ENCODE assay signal across 14 mouse cellular contexts in the genomic region with DNA sequence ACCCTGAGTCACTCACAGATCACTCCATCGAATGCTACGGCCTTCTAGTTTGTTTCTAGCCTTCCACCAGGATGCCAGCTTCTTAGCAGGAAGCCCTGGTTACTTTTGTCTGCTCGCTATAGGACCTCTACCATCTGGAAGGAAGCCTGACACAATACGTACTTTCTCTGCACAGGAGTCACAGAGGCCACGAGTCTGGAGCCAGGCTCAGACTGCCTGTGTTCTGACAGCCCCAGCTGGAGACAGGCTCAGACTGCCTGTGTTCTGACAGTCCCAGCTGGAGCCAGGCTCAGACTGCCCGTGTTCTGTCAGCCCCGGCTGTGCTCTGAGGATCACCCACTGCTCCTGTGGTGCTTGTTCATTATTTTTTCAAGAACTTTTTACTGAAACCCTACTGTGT. TPM values are rescaled to one million over a fixed set of nuclear protein-coding genes. Genes with fewer than 3 reads are reported as not detected.
DNase-seq lines count a peak whose midpoint lies in the region; ATAC-seq and TF ChIP-seq lines count a peak whose summit lies in the region.
"Had no signal": no experiment of that assay in that cellular context is flagged by ENCODE, and none has a peak within 500 bp of the region (broad histone marks: within the 10 kb centered on the region; RNA-seq: fewer than 3 reads in every experiment).

No protein-coding gene starts in this region.

- DNase-seq in heart, postnatal 14 days, result peak; percentile 18 to 36
- DNase-seq in midbrain, embryonic 11.5 days (ENCODE audit: low spot score, missing footprints), result no peak
- DNase-seq in hindbrain, embryonic 14.5 days (ENCODE audit: low spot score), result no peak
- no peak for DNase-seq in stomach, postnatal 0 days (ENCODE audit: low spot score)
- no peak for DNase-seq in layer of hippocampus, adult 9-11 months
- DNase-seq: cerebellum, adult 9-11 months; right cerebral cortex, postnatal 25 days had no signal

- TF ChIP-seq CTCF in stomach, postnatal 0 days (IDR thresholded peaks at IDR 0.05; ENCODE audit: low read depth), result no peak

- H3K9ac ChIP-seq in heart, embryonic 11.5 days (ENCODE audit: low read depth, low read length), result no peak overlapping the region
- H3K9ac ChIP-seq in midbrain, embryonic 11.5 days (ENCODE audit: low read length), result no peak overlapping the region
- H3K9ac ChIP-seq in midbrain, embryonic 15.5 days, result no peak overlapping the region
- H3K9ac ChIP-seq in hindbrain, embryonic 14.5 days, result no peak overlapping the region
- H3K9ac ChIP-seq in stomach, postnatal 0 days (ENCODE audit: low read length), result no peak overlapping the region
- H3K9ac ChIP-seq: liver, embryonic 14.5 days; neural tube, embryonic 12.5 days had no signal

- no peaks in the 10 kb centered on the region for H3K27me3 ChIP-seq in heart, embryonic 11.5 days (ENCODE audit: control insufficient read depth, insufficient read depth, low read length)
- H3K27me3 ChIP-seq in midbrain, embryonic 11.5 days (ENCODE audit: control insufficient read depth, insufficient read depth, low read length), result no peaks in the 10 kb centered on the region
- no peaks in the 10 kb centered on the region for H3K27me3 ChIP-seq in midbrain, embryonic 15.5 days (replicated peaks)
- H3K27me3 ChIP-seq in hindbrain, embryonic 14.5 days (ENCODE audit: control insufficient read depth, insufficient read depth, low read length), result no peaks in the 10 kb centered on the region
- H3K27me3 ChIP-seq in stomach, postnatal 0 days (ENCODE audit: control insufficient read depth, insufficient read depth, low read length), result no peaks in the 10 kb centered on the region
- H3K27me3 ChIP-seq: neural tube, embryonic 12.5 days had no signal

- WGBS in heart, embryonic 11.5 days (ENCODE audit: insufficient replicate concordance), result 39% methylated on average over 7 of the region's 7 CpGs
- WGBS in midbrain, embryonic 11.5 days, result 25% methylated on average over 7 of the region's 7 CpGs
- WGBS in midbrain, embryonic 15.5 days, result 24% methylated on average over 7 of the region's 7 CpGs
- 13% methylated on average over 7 of the region's 7 CpGs for WGBS in hindbrain, embryonic 14.5 days
- 43% methylated on average over 7 of the region's 7 CpGs for WGBS in stomach, postnatal 0 days

- H3K9me3 ChIP-seq in heart, embryonic 11.5 days (replicated peaks; ENCODE audit: control insufficient read depth, low read length), result no peaks in the 10 kb centered on the region
- H3K9me3 ChIP-seq in midbrain, embryonic 11.5 days (ENCODE audit: control insufficient read depth, low read length), result no peaks in the 10 kb centered on the region
- no peaks in the 10 kb centered on the region for H3K9me3 ChIP-seq in midbrain, embryonic 15.5 days
- no peaks in the 10 kb centered on the region for H3K9me3 ChIP-seq in hindbrain, embryonic 14.5 days (ENCODE audit: control insufficient read depth, low read length)
- no peaks in the 10 kb centered on the region for H3K9me3 ChIP-seq in stomach, postnatal 0 days (ENCODE audit: control insufficient read depth, low read length)
- H3K9me3 ChIP-seq: neural tube, embryonic 12.5 days had no signal

- no peak for TF ChIP-seq EP300 in stomach, postnatal 0 days (optimal IDR thresholded peaks at IDR 0.05)

- no peaks in the 10 kb centered on the region for H3K36me3 ChIP-seq in heart, embryonic 11.5 days (ENCODE audit: control insufficient read depth, insufficient read depth, low read length)
- H3K36me3 ChIP-seq in midbrain, embryonic 11.5 days (ENCODE audit: control insufficient read depth, insufficient read depth, low read length), result no peaks in the 10 kb centered on the region
- no peaks in the 10 kb centered on the region for H3K36me3 ChIP-seq in midbrain, embryonic 15.5 days (replicated peaks)
- H3K36me3 ChIP-seq in hindbrain, embryonic 14.5 days (replicated peaks; ENCODE audit: control insufficient read depth, insufficient read depth), result no peaks in the 10 kb centered on the region
- H3K36me3 ChIP-seq in stomach, postnatal 0 days (ENCODE audit: control insufficient read depth, insufficient read depth, low read length), result no peaks in the 10 kb centered on the region
- H3K36me3 ChIP-seq: neural tube, embryonic 12.5 days had no signal

- ATAC-seq in heart, embryonic 11.5 days (replicated peaks; ENCODE audit: insufficient number of reproducible peaks, low FRiP score, low TSS enrichment), result no peak
- ATAC-seq in midbrain, embryonic 11.5 days (ENCODE audit: low FRiP score), result peak; percentile 52; the same call in 1 of the 2 replicates
- ATAC-seq in midbrain, embryonic 15.5 days (replicated peaks), result no peak
- peak; percentile 85; the same call in 1 of the 2 replicates for ATAC-seq in hindbrain, embryonic 14.5 days (ENCODE audit: low FRiP score)
- ATAC-seq in stomach, postnatal 0 days (ENCODE audit: low FRiP score, low TSS enrichment), result 0 out of 2 replicates have a peak, but pooled peaks have one; percentile 41
- ATAC-seq: activated CD4-positive, CD25-positive, alpha-beta regulatory T cell, adult 4 months had no signal

- H3K4me2 ChIP-seq in heart, embryonic 11.5 days, result no peak overlapping the region
- no peak overlapping the region for H3K4me2 ChIP-seq in midbrain, embryonic 11.5 days
- no peak overlapping the region for H3K4me2 ChIP-seq in midbrain, embryonic 15.5 days
- no peak overlapping the region for H3K4me2 ChIP-seq in hindbrain, embryonic 14.5 days (replicated peaks)
- H3K4me2 ChIP-seq in stomach, postnatal 0 days (replicated peaks; ENCODE audit: low read depth), result no peak overlapping the region
- H3K4me2 ChIP-seq: neural tube, embryonic 12.5 days had no signal

- peaks cover 4% of the 10 kb centered on the region; the same call in 1 of the 2 replicates for H3K4me1 ChIP-seq in heart, embryonic 11.5 days (ENCODE audit: control insufficient read depth, insufficient read depth, low read length)
- H3K4me1 ChIP-seq in midbrain, embryonic 11.5 days (ENCODE audit: control insufficient read depth, insufficient read depth, low read length), result peaks cover 18% of the 10 kb centered on the region
- no peaks in the 10 kb centered on the region; the same call in 1 of the 2 replicates for H3K4me1 ChIP-seq in midbrain, embryonic 15.5 days
- H3K4me1 ChIP-seq in hindbrain, embryonic 14.5 days (replicated peaks; ENCODE audit: control insufficient read depth, insufficient read depth, low read length), result peaks cover 4% of the 10 kb centered on the region; the same call in 1 of the 2 replicates
- H3K4me1 ChIP-seq in stomach, postnatal 0 days (replicated peaks; ENCODE audit: control insufficient read depth, insufficient read depth), result no peaks in the 10 kb centered on the region; the same call in 1 of the 2 replicates

- no peak overlapping the region for H3K27ac ChIP-seq in heart, embryonic 11.5 days (ENCODE audit: low read depth, low read length)
- H3K27ac ChIP-seq in midbrain, embryonic 11.5 days (ENCODE audit: low read depth, low read length), result no peak overlapping the region
- no peak overlapping the region for H3K27ac ChIP-seq in midbrain, embryonic 15.5 days
- no peak overlapping the region for H3K27ac ChIP-seq in hindbrain, embryonic 14.5 days
- no peak overlapping the region for H3K27ac ChIP-seq in stomach, postnatal 0 days (replicated peaks)
- H3K27ac ChIP-seq: liver, embryonic 14.5 days; neural tube, embryonic 12.5 days had no signal

- H3K4me3 ChIP-seq in heart, embryonic 11.5 days (ENCODE audit: low read depth, low read length), result no peak overlapping the region
- H3K4me3 ChIP-seq in midbrain, embryonic 11.5 days (ENCODE audit: low read depth, low read length), result no peak overlapping the region
- no peak overlapping the region for H3K4me3 ChIP-seq in midbrain, embryonic 15.5 days
- no peak overlapping the region for H3K4me3 ChIP-seq in hindbrain, embryonic 14.5 days (replicated peaks; ENCODE audit: low read length)
- no peak overlapping the region for H3K4me3 ChIP-seq in stomach, postnatal 0 days (ENCODE audit: low read depth, low read length)
- H3K4me3 ChIP-seq: neural tube, embryonic 12.5 days had no signal

- intact Hi-C loops in heart, postnatal 14 days (cut with DNase I), result no loop called here

RNA-seq across cellular contexts. Expression of a gene that starts 10.8 kb away (rescaled TPM):
- 100 to 1,000 TPM; 165 to 166 TPM for total RNA-seq in heart, postnatal 14 days (2021)
- polyA plus RNA-seq in heart, embryonic 11.5 days (2014; fragmentation: Nextera tagmentation; extraction: Ambion mirVana), result 9.9 and 11.0 TPM in 2 replicates
- 23.6 and 27.1 TPM in 2 replicates for polyA plus RNA-seq in midbrain, embryonic 11.5 days (2014; fragmentation: Nextera tagmentation; extraction: Ambion mirVana)
- 24.6 and 25.8 TPM in 2 replicates for polyA plus RNA-seq in midbrain, embryonic 15.5 days (2015; fragmentation: Nextera tagmentation; extraction: Ambion mirVana)
- polyA plus RNA-seq in hindbrain, embryonic 14.5 days (2014; fragmentation: Nextera tagmentation; extraction: Ambion mirVana), result 26.8 and 29.3 TPM in 2 replicates
- 12.5 and 13.1 TPM in 2 replicates for polyA plus RNA-seq in stomach, postnatal 0 days (2015; fragmentation: Nextera tagmentation; extraction: Ambion mirVana)

RNA-seq across cellular contexts. Expression of a gene that starts 42.6 kb away (rescaled TPM):
- total RNA-seq in heart, postnatal 14 days (2021), result under 1 TPM; 0.17 to 0.72 TPM
- polyA plus RNA-seq in heart, embryonic 11.5 days (2014; fragmentation: Nextera tagmentation; extraction: Ambion mirVana), result not detected in 2 replicates
- polyA plus RNA-seq in midbrain, embryonic 11.5 days (2014; fragmentation: Nextera tagmentation; extraction: Ambion mirVana), result 0.05 TPM in 1 of 2 replicates, not detected in the other
- 0.22 and 0.46 TPM in 2 replicates for polyA plus RNA-seq in midbrain, embryonic 15.5 days (2015; fragmentation: Nextera tagmentation; extraction: Ambion mirVana)
- 0.37 TPM in 1 of 2 replicates, not detected in the other for polyA plus RNA-seq in hindbrain, embryonic 14.5 days (2014; fragmentation: Nextera tagmentation; extraction: Ambion mirVana)
- 0.16 and 0.23 TPM in 2 replicates for polyA plus RNA-seq in stomach, postnatal 0 days (2015; fragmentation: Nextera tagmentation; extraction: Ambion mirVana)
- total RNA-seq: left cerebral cortex, adult 18-20 months had no signal
- polyA plus RNA-seq: activated CD4-positive, CD25-positive, alpha-beta regulatory T cell, adult 4 months; heart, embryonic 14.5 days; neural tube, embryonic 12.5 days had no signal

Comparison
In these comparisons a context has a peak if more than half of its experiments do, and no peak if none do; other contexts are left out.
1. ATAC-seq: peak in midbrain, embryonic 11.5 days (single experiment), hindbrain, embryonic 14.5 days (single experiment) and stomach, postnatal 0 days (single experiment); none in heart, embryonic 11.5 days (single experiment) and midbrain, embryonic 15.5 days (single experiment).
2. DNase-seq: peak in heart, postnatal 14 days (2 of 2); none in midbrain, embryonic 11.5 days (single experiment), hindbrain, embryonic 14.5 days (single experiment), stomach, postnatal 0 days (single experiment) and layer of hippocampus, adult 9-11 months (single experiment).